Mouse (Mus musculus): ENCODE results near the gene Fam111a.

DNA sequence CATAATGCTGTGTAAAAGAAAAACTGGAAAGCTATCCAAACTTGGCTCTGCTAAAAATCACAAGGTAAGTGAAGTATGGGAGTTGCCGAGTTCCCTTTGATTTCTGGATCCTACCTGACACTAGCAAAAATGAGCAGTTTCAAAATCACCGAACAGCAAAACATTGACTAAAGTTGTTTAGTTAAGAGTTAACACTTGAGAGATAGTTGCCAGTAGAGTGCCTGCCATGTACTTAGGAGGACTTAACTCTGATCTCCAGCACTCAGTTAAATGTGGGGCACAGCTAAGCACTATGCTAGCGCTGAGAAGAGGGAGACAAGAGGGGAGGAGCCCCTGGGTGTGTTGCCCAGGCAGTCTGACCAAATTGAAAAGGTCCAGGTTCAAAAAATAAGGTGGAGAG lies 53.1 kb downstream of the Fam111a start:
- no peak for TF ChIP-seq CTCF (IDR thresholded peaks at IDR 0.05)
- TF ChIP-seq EP300 (IDR thresholded peaks at IDR 0.05), result no peak

Measured in lung, postnatal 0 days (tissue).